Mouse (Mus musculus): ENCODE data around the gene Defb29. TPM values are rescaled to one million over a fixed set of nuclear protein-coding genes. Genes with fewer than 3 reads are reported as not detected.

Gene Defb29
- polyA plus RNA-seq, 1 experiment from 2014 or later, result not detected

DNA sequence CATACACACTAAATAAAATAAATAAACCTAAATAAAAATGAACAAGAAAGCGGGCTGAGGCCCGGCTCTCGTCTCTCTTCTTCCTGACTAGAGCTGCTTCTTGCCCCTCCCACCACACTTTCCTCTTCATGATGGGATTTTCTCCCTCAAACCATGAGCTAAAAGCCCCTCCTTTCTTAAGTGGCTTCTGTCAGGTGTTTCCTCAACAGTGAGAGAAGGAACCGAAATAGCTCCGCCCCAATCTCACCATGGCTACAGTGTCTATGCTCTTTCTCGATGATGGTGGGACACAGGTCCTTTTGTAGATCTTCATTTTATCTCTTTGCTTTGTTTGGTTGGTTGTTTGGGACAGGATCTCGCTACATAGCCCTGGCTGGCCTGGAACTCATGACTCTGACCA, 16.8 kb upstream of the Defb29 start:
- no peaks in the 10 kb centered on the region for H3K9me3 ChIP-seq (replicated peaks)
- H3K36me3 ChIP-seq, result no peaks in the 10 kb centered on the region
- no peak overlapping the region for H3K4me2 ChIP-seq
- H3K27ac ChIP-seq (replicated peaks), result no peak overlapping the region
- peaks cover 7% of the 10 kb centered on the region; the same call in 1 of the 2 replicates for H3K4me1 ChIP-seq
- ATAC-seq (ENCODE audit: low FRiP score), result no peak
- no peak overlapping the region for H3K4me3 ChIP-seq (replicated peaks)
- WGBS, result 91% methylated on average over 7 of the region's 7 CpGs
- H3K9ac ChIP-seq (replicated peaks), result no peak overlapping the region
- no peaks in the 10 kb centered on the region for H3K27me3 ChIP-seq (replicated peaks)

DNA sequence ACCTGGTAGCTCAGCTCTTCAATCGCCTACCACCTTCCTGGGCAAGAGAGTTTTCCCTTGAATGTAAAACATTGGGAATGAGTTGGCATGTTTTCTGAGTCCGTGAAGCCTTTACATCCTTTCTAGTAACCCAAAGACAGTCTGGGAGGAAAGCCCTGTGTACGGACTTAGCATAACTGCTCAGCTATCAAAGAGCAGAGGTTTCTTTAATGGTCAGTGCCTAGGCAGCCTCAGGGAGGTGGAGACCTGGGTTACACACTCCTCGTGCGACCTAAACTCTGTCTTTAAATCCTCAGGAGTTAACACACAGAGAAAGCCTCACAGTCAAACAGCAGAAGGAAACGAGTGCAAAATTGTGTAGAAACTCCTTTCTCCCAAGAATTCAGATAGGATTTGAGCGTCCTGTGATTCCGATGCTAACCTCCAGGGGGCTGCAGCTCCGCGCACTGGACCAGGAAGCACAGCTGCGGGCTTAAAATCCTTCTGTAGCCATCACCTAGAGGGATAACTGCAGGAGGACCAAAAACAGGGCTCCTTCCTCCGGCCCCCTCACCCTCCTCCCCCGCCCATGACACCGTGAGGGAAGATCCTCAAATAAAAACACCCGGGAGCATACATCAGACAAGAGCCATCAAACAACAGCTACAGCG, 14.0 kb upstream of the Defb29 start:
- peak overlapping the region; percentile 47 for H3K4me2 ChIP-seq

DNA sequence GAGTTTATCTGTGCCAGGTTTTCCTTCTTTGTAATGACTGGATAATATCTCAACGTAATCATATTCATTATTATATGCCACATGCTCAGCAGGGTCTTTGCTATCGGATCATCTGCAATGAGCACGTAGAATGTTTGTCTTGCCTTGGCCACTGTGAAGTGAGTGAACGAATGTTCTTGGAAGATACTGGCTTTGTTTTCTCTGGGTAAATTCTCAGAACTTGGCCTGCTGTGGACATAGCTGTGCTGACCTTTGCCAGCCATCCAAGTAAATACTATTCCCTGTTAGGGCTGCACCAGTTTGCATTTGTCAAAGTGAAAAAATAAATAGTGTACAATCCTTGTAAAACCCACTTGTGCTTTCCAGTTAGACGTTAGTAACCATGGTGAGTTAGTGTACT, 8.2 kb upstream of the Defb29 start:
- Histone ChIP-seq H3K36me3 (no peaks in the 10 kb centered on the region), H3K4me2 (no peak overlapping the region), H3K27me3 (replicated peaks) (no peaks in the 10 kb centered on the region), H3K9ac (replicated peaks) (no peak overlapping the region), H3K9me3 (replicated peaks) (no peaks in the 10 kb centered on the region), H3K4me1 (no peaks in the 10 kb centered on the region), H3K4me3 (replicated peaks) (no peak overlapping the region), H3K27ac (replicated peaks) (no peak overlapping the region)
- no peak for ATAC-seq (ENCODE audit: low FRiP score)
- 74% methylated on average over 5 of the region's 5 CpGs for WGBS

More for the DNA sequence above, 14.0 kb upstream of the Defb29 start:
- Histone ChIP-seq H3K27ac (replicated peaks) (no peak overlapping the region), H3K4me1 (peaks cover 7% of the 10 kb centered on the region; the same call in 1 of the 2 replicates), H3K9ac (replicated peaks) (no peak overlapping the region), H3K36me3 (no peaks in the 10 kb centered on the region), H3K4me3 (replicated peaks) (no peak overlapping the region), H3K27me3 (replicated peaks) (no peaks in the 10 kb centered on the region), H3K9me3 (replicated peaks) (no peaks in the 10 kb centered on the region)
- no peak for ATAC-seq (ENCODE audit: low FRiP score)
- 13% methylated on average over 16 of the region's 16 CpGs for WGBS

DNA sequence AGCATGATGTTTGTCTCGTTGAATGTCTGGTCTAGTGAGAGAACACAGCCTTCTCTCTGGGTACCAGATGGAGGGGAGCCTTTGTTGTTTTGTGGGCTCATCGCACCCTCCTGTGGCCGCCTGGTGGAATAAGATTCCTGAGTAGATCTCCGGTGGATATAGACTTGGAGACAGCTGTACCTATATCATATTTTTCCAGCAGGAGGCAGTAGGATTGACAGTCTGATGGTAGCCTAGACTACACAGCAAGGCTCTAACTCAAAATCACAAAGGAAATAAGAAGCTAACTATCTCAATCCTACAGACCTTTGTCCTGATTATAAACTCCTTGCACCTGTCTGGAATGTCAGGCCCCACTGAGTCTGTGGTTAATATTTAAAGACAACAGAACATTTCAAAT, 4.8 kb upstream of the Defb29 start:
- 21% methylated on average over 4 of the region's 4 CpGs for WGBS
- Histone ChIP-seq H3K4me2 (no peak overlapping the region), H3K9ac (replicated peaks) (no peak overlapping the region), H3K4me1 (no peaks in the 10 kb centered on the region), H3K9me3 (replicated peaks) (no peaks in the 10 kb centered on the region), H3K4me3 (replicated peaks) (no peak overlapping the region), H3K36me3 (no peaks in the 10 kb centered on the region), H3K27me3 (replicated peaks) (no peaks in the 10 kb centered on the region), H3K27ac (replicated peaks) (no peak overlapping the region)
- no peak for ATAC-seq (ENCODE audit: low FRiP score)

DNA sequence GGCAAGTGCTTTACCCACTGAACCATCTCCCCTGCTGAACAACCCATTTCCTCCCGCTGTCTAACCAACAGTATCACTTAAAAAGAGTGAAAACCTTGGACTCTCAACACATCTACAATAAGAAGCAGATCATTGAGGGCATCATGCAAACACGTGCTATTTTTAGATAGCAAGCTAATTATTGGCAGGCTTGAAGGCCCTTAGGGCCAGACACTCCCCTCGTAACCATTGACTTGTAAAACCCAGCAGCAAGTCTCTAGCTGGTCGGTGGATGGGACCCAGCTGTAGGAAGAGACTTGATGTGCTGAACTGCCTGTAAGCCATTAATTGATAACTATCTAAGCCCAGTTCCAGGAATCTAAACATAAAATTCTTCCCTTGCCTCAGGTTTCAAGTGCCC, 3.6 kb upstream of the Defb29 start:
- Histone ChIP-seq H3K9ac (replicated peaks) (no peak overlapping the region), H3K9me3 (replicated peaks) (no peaks in the 10 kb centered on the region), H3K4me1 (no peaks in the 10 kb centered on the region), H3K27me3 (replicated peaks) (no peaks in the 10 kb centered on the region), H3K4me3 (replicated peaks) (no peak overlapping the region), H3K4me2 (no peak overlapping the region), H3K36me3 (no peaks in the 10 kb centered on the region), H3K27ac (replicated peaks) (no peak overlapping the region)
- no peak for ATAC-seq (ENCODE audit: low FRiP score)
- WGBS, result 62% methylated on average over 4 of the region's 4 CpGs

DNA sequence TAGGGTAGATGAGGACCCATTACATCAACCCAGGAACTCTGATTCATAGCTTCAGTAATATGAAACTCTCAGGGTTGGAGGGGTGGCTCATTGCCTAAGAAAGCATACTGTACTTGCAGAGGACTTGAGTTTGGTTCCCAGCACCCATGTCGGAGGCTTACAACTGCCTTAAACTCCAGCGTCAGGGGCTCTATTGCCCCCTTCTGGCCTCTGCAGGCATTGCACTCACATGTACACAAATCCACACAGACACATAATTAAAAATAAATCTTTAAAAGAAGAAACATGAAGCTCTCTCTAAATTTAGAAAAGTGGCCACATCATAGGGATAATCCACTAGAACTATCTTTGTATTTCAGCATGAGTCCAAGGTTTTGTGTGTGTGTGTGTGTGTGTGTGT, 3.0 kb upstream of the Defb29 start:
- Histone ChIP-seq H3K4me3 (replicated peaks) (no peak overlapping the region), H3K4me2 (no peak overlapping the region), H3K27ac (replicated peaks) (no peak overlapping the region), H3K4me1 (no peaks in the 10 kb centered on the region), H3K36me3 (no peaks in the 10 kb centered on the region), H3K9me3 (replicated peaks) (no peaks in the 10 kb centered on the region), H3K9ac (replicated peaks) (no peak overlapping the region), H3K27me3 (replicated peaks) (no peaks in the 10 kb centered on the region)
- ATAC-seq (ENCODE audit: low FRiP score), result no peak
- 75% methylated on average over 2 of the region's 2 CpGs for WGBS

DNA sequence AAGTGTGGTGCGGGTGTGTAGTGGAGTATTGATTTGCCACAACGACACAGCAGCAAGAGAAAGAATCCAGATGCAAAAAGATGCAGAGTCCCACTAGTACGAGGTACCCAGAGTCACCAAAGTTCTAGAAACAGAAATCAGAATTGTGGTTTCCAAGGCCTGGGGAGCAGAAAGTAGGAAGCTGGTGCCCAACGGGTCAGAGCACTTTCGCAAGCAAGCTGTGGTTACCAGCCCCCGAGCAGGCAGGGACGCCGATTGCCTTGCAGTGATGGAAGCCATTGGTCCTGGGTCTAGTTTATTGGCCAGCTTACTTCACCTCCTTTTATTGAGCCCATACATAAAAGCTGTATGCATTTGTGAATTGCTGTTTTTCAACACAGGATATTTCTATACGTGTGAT, 2.1 kb upstream of the Defb29 start:
- Histone ChIP-seq H3K4me2 (no peak overlapping the region), H3K4me1 (no peaks in the 10 kb centered on the region), H3K4me3 (replicated peaks) (no peak overlapping the region), H3K36me3 (no peaks in the 10 kb centered on the region), H3K9ac (replicated peaks) (no peak overlapping the region), H3K27ac (replicated peaks) (no peak overlapping the region), H3K27me3 (replicated peaks) (no peaks in the 10 kb centered on the region), H3K9me3 (replicated peaks) (no peaks in the 10 kb centered on the region)
- WGBS, result 89% methylated on average over 9 of the region's 9 CpGs
- ATAC-seq (ENCODE audit: low FRiP score), result no peak

DNA sequence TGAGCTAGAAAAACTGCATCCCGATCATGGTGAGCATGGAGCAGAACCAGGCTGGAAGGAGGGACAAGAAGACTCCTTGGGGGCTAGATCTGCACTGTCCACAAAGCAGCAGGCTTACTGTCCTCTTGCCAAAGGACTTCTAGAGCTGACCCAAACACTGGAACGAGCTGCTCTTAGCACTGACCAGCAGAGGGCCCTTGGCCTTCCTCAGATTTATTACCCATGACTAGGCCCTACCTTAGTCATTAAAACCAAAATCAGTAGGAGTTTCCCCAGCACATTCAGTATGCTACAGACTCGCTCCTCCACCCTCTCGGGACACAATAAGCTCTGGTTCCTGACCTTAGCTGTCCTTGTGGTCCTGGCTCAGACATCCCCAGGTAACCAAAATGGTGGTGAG, 21.9 kb downstream of the Defb29 start, which contains the start of gene Defb28:
Gene Defb28 (plus strand): TSS at position 275 of the 400 bp plus-strand sequence.
- Histone ChIP-seq H3K27ac (replicated peaks) (no peak within 1 kb of the TSS), H3K9me3 (replicated peaks) (no peaks in the 10 kb centered on the region; the same call in 1 of the 2 replicates), H3K4me3 (replicated peaks) (no peak within 1 kb of the TSS), H3K36me3 (no peaks in the 10 kb centered on the region), H3K27me3 (replicated peaks) (no peaks in the 10 kb centered on the region), H3K9ac (replicated peaks) (no peak within 1 kb of the TSS), H3K4me1 (no peaks in the 10 kb centered on the region), H3K4me2 (no peak within 1 kb of the TSS)
- no peak for ATAC-seq (ENCODE audit: low FRiP score)
- 67% methylated on average over 4 of the region's 4 CpGs for WGBS

DNA sequence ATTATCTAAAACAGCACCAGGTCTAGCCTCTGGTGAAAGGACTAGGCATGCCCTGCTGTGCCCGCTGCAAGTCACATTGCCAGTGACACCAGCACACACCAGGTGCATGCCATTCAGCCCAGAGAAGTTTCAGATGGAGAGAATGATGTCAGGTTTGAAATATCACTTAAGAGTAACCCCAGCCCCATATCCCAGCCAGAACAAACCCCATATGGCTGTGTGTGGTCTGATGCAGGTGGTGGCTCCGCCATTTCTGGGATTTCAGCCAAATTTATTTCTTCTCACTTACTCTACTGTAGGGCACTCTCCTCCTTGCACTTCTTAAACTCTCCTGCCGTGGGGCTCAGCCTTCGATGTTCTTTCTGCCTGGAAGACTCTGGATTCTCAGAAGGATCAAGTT, 23.8 kb downstream of the Defb29 start:
- H3K9me3 ChIP-seq (replicated peaks), result no peaks in the 10 kb centered on the region
- H3K4me1 ChIP-seq, result no peaks in the 10 kb centered on the region
- H3K4me3 ChIP-seq (replicated peaks), result no peak overlapping the region
- no peaks in the 10 kb centered on the region for H3K27me3 ChIP-seq (replicated peaks)
- no peaks in the 10 kb centered on the region for H3K36me3 ChIP-seq
- WGBS, result 81% methylated on average over 4 of the region's 4 CpGs
- H3K9ac ChIP-seq (replicated peaks), result no peak overlapping the region
- no peak overlapping the region for H3K27ac ChIP-seq (replicated peaks)
- H3K4me2 ChIP-seq, result no peak overlapping the region
- no peak for ATAC-seq (ENCODE audit: low FRiP score)

DNA sequence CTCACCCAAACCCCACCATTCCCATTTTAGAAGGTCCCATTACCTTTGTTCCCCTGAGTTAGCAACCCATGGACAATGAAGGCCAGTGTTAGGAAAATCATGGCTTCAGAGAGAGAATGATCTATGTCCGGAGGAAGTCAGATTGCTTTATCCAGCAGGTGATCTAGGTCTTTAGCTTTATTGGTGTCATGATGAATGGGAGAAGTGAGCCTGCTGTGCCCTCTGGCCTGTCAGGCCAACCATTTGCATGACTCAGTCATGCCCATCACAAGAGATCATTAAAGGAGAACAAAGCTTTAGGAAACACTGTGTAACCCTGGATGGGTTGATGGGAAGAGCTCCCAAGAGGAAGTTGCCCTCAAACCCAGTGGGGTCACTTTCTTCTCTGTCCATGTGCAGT, 28.3 kb downstream of the Defb29 start, which contains the start of gene Defb26:
Gene Defb26 (minus strand): TSS at position 101 of the 400 bp plus-strand sequence.
- 42% methylated on average over 1 of the region's 1 CpGs for WGBS
- Histone ChIP-seq H3K27ac (replicated peaks) (no peak within 1 kb of the TSS), H3K9me3 (replicated peaks) (no peaks in the 10 kb centered on the region), H3K4me2 (no peak within 1 kb of the TSS), H3K27me3 (replicated peaks) (no peaks in the 10 kb centered on the region), H3K4me3 (replicated peaks) (no peak within 1 kb of the TSS), H3K36me3 (no peaks in the 10 kb centered on the region), H3K9ac (replicated peaks) (no peak within 1 kb of the TSS), H3K4me1 (no peaks in the 10 kb centered on the region)
- ATAC-seq (ENCODE audit: low FRiP score), result no peak

DNA sequence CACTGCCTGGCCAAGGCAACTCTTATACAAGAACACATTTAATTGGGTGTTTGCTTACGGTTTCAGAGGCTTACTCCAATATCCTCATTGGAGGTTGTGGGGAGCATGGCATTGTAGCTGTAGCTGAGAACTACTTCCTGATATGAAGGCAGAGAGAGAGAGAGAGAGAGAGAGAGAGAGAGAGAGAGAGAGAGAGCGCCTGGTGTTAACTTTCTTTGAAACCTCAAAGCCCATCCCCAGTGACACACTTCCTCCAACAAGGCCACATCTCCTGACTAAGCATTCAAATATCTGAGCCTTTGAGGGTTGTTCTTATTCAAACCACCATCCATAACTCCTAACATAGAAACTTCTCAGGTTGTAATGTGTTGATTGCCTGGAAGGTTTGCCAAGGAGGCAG, 35.9 kb downstream of the Defb29 start:
- Histone ChIP-seq H3K27ac (replicated peaks) (no peak overlapping the region), H3K9me3 (replicated peaks) (no peaks in the 10 kb centered on the region), H3K4me2 (no peak overlapping the region), H3K4me3 (replicated peaks) (no peak overlapping the region), H3K9ac (replicated peaks) (no peak overlapping the region), H3K4me1 (no peaks in the 10 kb centered on the region), H3K36me3 (no peaks in the 10 kb centered on the region), H3K27me3 (replicated peaks) (no peaks in the 10 kb centered on the region)
- no peak for ATAC-seq (ENCODE audit: low FRiP score)
- 88% methylated on average over 2 of the region's 2 CpGs for WGBS

DNA sequence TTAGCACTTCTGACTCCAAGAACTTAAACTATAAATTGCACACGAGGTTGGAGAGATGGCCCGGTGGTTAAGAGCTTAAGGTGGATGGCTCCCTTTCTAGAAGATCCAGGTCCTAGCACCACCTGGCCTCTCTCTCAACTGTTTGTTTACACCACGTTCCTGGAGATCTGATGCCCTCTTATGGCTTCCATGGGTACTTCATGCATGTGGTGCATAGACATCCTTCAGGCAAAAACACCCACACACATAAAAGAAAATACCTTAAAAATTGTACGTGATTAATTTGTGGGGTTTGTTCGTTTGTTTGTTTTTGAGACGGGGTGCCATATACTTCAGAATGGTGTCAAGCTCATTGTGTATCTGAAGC, 39.1 kb downstream of the Defb29 start:
- H3K9ac ChIP-seq (replicated peaks), result no peak overlapping the region
- WGBS, result 81% methylated on average over 6 of the region's 6 CpGs
- H3K27ac ChIP-seq (replicated peaks), result no peak overlapping the region
- H3K27me3 ChIP-seq (replicated peaks), result no peaks in the 10 kb centered on the region
- no peaks in the 10 kb centered on the region for H3K9me3 ChIP-seq (replicated peaks)
- no peaks in the 10 kb centered on the region for H3K36me3 ChIP-seq
- no peak overlapping the region for H3K4me2 ChIP-seq
- ATAC-seq (ENCODE audit: low FRiP score), result no peak
- no peaks in the 10 kb centered on the region for H3K4me1 ChIP-seq
- no peak overlapping the region for H3K4me3 ChIP-seq (replicated peaks)

Data from neural tube, embryonic 15.5 days (tissue).